Mouse (Mus musculus) kidney, embryonic 16.5 days (tissue): Measurements from ENCODE around the gene Syn2. TPM values are rescaled to one million over a fixed set of nuclear protein-coding genes. Genes with fewer than 3 reads are reported as not detected.

ENCODE experiments used
- ATAC-seq: fragments of 200-750 bp; cut with Nextera tagmentation; 2 replicates; pipeline ENCODE4 v1.8.0; 2017; ENCODE audit warnings: moderate TSS enrichment; ENCODE audit not compliant: low FRiP score, low TSS enrichment
- H3K27ac ChIP-seq: fragments of 300-500 bp; sonication (generic); 2 replicates; pipeline ENCODE4 v1.5.1; 2014; ENCODE audit warnings: low read length
- H3K27me3 ChIP-seq: fragments of 300-500 bp; sonication (generic); 2 replicates; pipeline ENCODE4 v1.6.1; 2014; ENCODE audit warnings: low read length, control low read depth, mixed read lengths; ENCODE audit not compliant: insufficient read depth
- H3K36me3 ChIP-seq: fragments of 300-500 bp; sonication (generic); 2 replicates; pipeline ENCODE4 v1.6.1; 2014; ENCODE audit warnings: low read length, control low read depth, mixed read lengths; ENCODE audit not compliant: insufficient read depth
- H3K4me1 ChIP-seq: fragments of 300-500 bp; sonication (generic); 2 replicates; pipeline ENCODE4 v1.6.1; 2014; ENCODE audit warnings: low read length, control low read depth, mixed read lengths; ENCODE audit not compliant: insufficient read depth
- H3K4me2 ChIP-seq: fragments of 300-500 bp; sonication (generic); replicated peaks from 2 replicates; pipeline ENCODE4 v1.6.1; 2014; ENCODE audit warnings: low read depth, low read length
- H3K4me3 ChIP-seq: fragments of 300-500 bp; sonication (generic); 2 replicates; pipeline ENCODE4 v1.5.1; 2014; ENCODE audit warnings: mild to moderate bottlenecking, low read length
- H3K9ac ChIP-seq: fragments of 300-500 bp; sonication (generic); replicated peaks from 2 replicates; pipeline ENCODE4 v1.6.1; 2014; ENCODE audit warnings: low read length
- H3K9me3 ChIP-seq: fragments of 300-500 bp; sonication (generic); 2 replicates; pipeline ENCODE4 v1.6.1; 2016; ENCODE audit warnings: low read length, control low read depth
- WGBS: fragments of 180-500 bp; shearing (Covaris S2); extraction: QIAGEN DNeasy Blood & Tissue Kit; methylation state at CpG from one replicate; pipeline ENCODE4 v1.1.7; 2014; 5-methylcytosine and 5-hydroxymethylcytosine counted together
- polyA plus RNA-seq: library from polyadenylated mRNA; unstranded; fragments of >200 nt; fragmentation: Nextera tagmentation; extraction: Ambion mirVana; gene quantifications from 2 replicates; pipeline ENCODE4 v1.2.1, GENCODE M21; 2015

Gene Syn2
- polyA plus RNA-seq, 1 experiment from 2014 or later: 1.8 TPM

DNA sequence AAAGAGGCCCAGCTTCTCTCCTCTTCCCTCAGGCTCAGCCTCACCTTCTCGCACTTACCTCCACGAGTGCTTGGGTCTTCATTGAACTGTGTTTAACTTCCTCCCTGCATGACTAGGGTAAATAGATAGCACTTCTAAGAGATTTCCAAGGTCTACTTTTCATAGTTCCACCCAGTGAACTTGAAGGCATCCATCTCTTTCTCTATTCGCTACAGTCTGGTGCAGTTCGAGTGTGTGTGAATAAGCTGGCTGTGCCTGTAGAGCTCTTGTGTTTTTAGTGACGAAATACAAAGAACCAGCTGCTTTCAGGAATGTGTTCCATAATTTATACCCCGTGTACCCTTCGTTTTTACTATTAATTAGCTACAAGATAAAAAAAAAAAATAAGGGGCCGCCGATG lies 140.0 kb downstream of the Syn2 start:
- no peak for ATAC-seq
- Histone ChIP-seq H3K4me3 (no peak overlapping the region), H3K9me3 (no peaks in the 10 kb centered on the region), H3K36me3 (no peaks in the 10 kb centered on the region), H3K27me3 (no peaks in the 10 kb centered on the region), H3K4me1 (peaks cover 19% of the 10 kb centered on the region), H3K9ac (no peak overlapping the region), H3K27ac (no peak overlapping the region), H3K4me2 (no peak overlapping the region)
- WGBS: 56% methylated on average over 9 of the region's 9 CpGs

DNA sequence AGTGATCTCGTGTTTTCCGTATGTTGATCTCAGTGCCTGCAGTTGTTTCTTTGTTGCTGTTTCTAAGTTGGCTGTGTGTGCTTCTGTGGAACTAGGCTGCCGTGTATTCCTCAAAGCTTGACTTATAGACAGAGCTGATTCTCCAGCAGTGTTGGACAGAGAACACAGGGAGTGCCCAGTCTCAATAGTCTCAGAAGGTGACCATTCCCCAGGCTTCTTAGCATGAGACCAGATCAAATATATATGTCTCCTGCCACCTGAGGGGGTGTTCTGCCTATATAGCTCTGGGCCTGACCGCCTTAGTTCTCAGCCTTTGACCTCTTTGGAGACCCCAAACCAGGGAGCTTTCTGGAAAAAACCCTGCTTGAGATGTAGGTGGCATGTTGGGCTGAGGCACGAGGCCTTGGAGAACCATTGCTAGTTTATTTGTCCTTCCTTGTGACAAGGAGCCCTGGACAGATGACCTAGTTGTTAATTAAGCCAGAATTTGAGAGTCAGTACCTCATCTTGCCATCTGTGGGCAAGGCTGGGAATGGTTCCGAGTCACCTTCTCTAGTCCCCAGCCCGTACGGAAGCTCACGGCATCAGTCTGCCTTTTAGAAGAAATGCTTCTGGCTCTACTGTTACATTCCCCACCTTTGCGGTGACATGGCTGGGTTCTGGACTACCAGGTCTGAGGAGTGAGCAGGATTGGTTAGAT lies 140.6 kb downstream of the Syn2 start:
- Histone ChIP-seq H3K4me2 (no peak overlapping the region), H3K36me3 (no peaks in the 10 kb centered on the region), H3K4me3 (no peak overlapping the region), H3K9ac (no peak overlapping the region), H3K4me1 (peaks cover 14% of the 10 kb centered on the region), H3K27me3 (no peaks in the 10 kb centered on the region), H3K27ac (no peak overlapping the region), H3K9me3 (no peaks in the 10 kb centered on the region)
- no peak for ATAC-seq
- 86% methylated on average over 10 of the region's 10 CpGs for WGBS

DNA sequence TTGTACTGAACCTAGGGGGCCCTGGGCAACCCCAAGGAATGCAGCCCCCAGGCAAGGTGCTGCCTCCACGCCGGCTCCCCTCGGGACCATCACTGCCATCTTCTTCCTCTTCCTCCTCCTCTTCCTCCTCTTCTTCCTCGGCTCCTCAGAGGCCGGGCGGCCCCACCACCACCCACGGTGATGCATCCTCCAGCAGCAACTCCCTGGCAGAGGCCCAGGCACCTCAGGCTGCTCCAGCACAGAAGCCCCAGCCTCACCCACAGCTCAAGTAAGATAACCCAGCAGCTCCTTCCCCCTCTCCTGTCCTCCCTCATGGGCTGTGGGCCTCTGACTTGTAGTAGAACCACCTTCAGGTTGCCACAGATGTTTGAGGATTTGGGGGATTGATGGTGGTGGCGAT lies 143.4 kb downstream of the Syn2 start:
- Histone ChIP-seq H3K4me2 (no peak overlapping the region), H3K9ac (no peak overlapping the region), H3K4me3 (no peak overlapping the region), H3K36me3 (no peaks in the 10 kb centered on the region), H3K9me3 (no peaks in the 10 kb centered on the region), H3K4me1 (peaks cover 1% of the 10 kb centered on the region; the same call in 1 of the 2 replicates), H3K27me3 (no peaks in the 10 kb centered on the region), H3K27ac (no peak overlapping the region)
- ATAC-seq: no peak
- WGBS: 85% methylated on average over 8 of the region's 8 CpGs

DNA sequence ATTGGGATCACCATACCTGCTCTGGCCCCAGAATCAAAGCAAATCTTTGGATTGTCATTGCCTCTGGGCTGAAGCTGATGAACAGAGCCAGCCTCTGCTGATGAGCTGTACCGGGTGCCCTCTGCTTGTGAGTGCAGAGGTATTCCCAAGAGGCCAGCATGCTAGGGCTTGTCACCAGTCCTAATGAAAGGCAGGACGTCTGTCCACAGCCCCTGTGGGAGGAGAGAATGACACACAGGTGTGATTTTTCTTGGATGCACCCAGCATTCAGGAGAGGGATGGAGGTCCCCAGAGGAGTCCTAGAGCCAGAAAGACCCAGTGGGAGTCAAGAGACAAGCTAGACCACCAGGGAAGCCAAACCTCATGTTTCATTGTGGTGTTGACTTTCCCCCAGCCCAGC lies 144.9 kb downstream of the Syn2 start:
- WGBS: 58% methylated on average over 2 of the region's 2 CpGs
- Histone ChIP-seq H3K4me2 (no peak overlapping the region), H3K27me3 (no peaks in the 10 kb centered on the region), H3K4me3 (no peak overlapping the region), H3K9ac (no peak overlapping the region), H3K9me3 (no peaks in the 10 kb centered on the region), H3K4me1 (no peaks in the 10 kb centered on the region), H3K27ac (no peak overlapping the region), H3K36me3 (no peaks in the 10 kb centered on the region)
- ATAC-seq: no peak

DNA sequence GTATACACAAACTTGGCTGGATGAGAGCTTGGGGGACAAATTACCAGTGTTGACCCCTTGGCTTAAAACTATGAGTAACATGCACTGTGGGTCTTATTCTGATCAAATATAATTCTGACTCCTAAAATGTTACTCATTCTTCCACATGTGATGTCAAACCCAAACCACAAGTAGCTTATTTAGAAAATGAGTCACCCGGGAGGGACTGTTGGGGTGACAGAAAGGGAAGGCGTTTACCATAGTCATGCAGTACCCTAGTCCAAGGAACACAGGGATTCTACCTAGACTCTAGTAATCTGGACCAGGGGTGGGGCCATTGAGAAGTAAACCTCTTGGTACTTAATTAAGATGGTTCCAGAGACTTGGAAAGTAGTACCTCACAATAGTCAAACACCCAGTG lies 149.5 kb downstream of the Syn2 start:
- H3K4me3 ChIP-seq: no peak overlapping the region
- H3K9me3 ChIP-seq: no peaks in the 10 kb centered on the region
- no peaks in the 10 kb centered on the region for H3K27me3 ChIP-seq
- no peak overlapping the region for H3K4me2 ChIP-seq
- ATAC-seq: no peak
- no peaks in the 10 kb centered on the region for H3K36me3 ChIP-seq
- H3K4me1 ChIP-seq: no peaks in the 10 kb centered on the region
- 88% methylated on average over 2 of the region's 2 CpGs for WGBS
- H3K9ac ChIP-seq: no peak overlapping the region
- H3K27ac ChIP-seq: no peak overlapping the region

DNA sequence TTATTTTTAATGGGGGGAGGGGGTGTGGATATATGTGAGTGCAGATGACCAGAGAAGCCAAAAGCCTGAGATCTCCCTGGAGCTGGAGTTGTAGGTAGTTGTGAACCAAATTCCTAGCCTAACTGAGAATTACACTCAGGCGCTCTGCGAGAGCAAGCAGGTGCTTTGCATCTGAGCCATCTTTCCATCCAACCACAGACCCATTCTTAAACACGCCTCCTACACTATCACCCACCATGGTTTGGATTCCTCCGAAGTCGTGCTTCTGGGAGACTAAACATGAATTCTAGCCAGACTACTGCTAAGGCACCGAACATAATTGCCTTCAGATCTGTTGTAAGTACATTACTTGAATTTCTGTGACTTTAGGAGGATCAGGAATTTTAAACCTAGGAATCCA lies 151.7 kb downstream of the Syn2 start:
- Histone ChIP-seq H3K36me3 (no peaks in the 10 kb centered on the region), H3K9ac (no peak overlapping the region), H3K9me3 (no peaks in the 10 kb centered on the region), H3K4me3 (no peak overlapping the region), H3K27ac (no peak overlapping the region), H3K27me3 (no peaks in the 10 kb centered on the region), H3K4me1 (no peaks in the 10 kb centered on the region), H3K4me2 (no peak overlapping the region)
- no peak for ATAC-seq
- 84% methylated on average over 6 of the region's 6 CpGs for WGBS

DNA sequence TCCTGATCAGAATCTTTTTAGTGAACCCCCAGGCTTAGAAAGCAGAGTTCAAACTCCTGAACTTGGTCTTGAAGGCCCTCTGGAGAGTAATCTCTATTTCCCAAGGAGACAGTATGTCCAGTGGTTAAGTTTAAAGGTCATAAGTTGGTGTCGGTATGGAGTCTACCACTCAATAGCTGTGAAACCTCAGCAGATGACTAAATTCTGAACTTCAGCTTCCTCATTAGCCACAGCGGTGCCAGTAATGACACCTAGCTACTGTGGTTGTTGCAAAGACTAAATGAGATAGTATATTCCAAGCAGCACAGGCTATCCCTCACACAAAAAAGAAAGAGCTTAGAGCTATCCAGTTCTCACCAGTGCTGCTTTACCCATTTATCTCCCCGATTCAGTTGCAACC lies 153.5 kb downstream of the Syn2 start:
- H3K9me3 ChIP-seq: no peaks in the 10 kb centered on the region
- H3K4me3 ChIP-seq: no peak overlapping the region
- no peaks in the 10 kb centered on the region for H3K4me1 ChIP-seq
- H3K36me3 ChIP-seq: no peaks in the 10 kb centered on the region
- H3K9ac ChIP-seq: no peak overlapping the region
- no peak overlapping the region for H3K27ac ChIP-seq
- H3K27me3 ChIP-seq: no peaks in the 10 kb centered on the region
- 90% methylated on average over 3 of the region's 3 CpGs for WGBS
- no peak for ATAC-seq
- H3K4me2 ChIP-seq: no peak overlapping the region

DNA sequence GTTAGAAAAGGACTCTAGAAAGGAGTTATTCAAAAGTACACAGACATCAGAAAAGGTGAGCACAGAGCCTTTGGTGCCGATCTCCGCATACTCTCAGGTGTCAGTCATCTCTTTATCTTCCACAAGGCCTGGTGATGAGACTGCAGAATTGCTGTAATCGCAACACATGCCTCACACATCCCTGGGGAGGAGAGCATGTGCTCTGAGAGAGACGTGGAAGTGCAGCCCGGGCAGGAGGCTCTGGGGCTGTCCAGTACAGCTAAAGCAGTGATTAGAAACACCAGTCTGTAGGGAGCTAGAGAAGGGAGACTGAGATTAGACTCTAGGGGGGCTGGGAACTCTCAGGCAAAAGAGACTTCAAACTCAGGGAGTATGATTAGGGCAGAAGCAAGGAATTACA lies 155.9 kb downstream of the Syn2 start:
- Histone ChIP-seq H3K36me3 (no peaks in the 10 kb centered on the region), H3K4me3 (no peak overlapping the region), H3K27ac (no peak overlapping the region), H3K27me3 (no peaks in the 10 kb centered on the region), H3K4me1 (no peaks in the 10 kb centered on the region), H3K4me2 (no peak overlapping the region), H3K9me3 (no peaks in the 10 kb centered on the region), H3K9ac (no peak overlapping the region)
- no peak for ATAC-seq
- 74% methylated on average over 5 of the region's 5 CpGs for WGBS

DNA sequence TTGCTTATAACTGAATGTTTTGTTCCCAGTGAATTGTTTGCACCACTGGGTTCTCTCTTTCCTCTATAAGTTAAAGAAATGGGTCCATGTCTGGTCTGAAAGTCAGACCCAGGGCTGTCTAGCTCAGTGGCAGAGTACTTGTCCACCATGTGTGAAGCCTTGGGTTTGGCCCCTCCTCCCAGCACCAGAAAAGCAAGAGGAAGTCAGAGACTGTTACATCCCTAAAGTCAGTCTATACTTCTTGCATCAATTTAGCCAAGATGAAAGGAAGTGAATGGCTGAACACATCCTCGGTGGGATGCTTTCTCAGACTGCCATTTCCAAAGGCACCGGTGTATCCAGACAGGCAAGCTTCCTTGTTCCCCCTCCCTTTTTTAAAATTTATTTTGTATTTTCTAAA lies 156.4 kb downstream of the Syn2 start:
- Histone ChIP-seq H3K4me2 (no peak overlapping the region), H3K9me3 (no peaks in the 10 kb centered on the region), H3K4me1 (no peaks in the 10 kb centered on the region), H3K27ac (no peak overlapping the region), H3K9ac (no peak overlapping the region), H3K27me3 (no peaks in the 10 kb centered on the region), H3K36me3 (no peaks in the 10 kb centered on the region), H3K4me3 (no peak overlapping the region)
- no peak for ATAC-seq
- WGBS: 88% methylated on average over 2 of the region's 2 CpGs

DNA sequence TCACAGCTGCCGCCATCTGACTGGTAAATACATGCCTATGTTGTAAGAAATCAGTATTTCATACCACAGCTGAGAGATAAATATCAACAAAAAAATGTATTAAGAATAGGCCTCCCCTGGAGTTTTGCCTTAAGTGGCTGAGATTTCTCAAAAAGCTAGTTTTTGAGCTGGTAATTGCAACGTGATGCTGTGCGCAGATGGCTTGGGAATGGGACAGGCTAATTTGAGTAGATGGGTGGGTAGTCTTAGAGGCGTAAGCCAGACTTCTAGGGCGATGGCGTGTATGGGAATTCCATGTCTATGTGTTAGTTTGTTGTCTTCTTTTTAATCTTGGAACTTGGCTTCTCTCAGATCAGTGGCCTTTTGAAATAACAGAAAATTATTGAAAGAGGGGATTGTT lies 157.1 kb downstream of the Syn2 start:
- 94% methylated on average over 6 of the region's 6 CpGs for WGBS

More for the DNA sequence above, 157.1 kb downstream of the Syn2 start:
- H3K4me3 ChIP-seq: no peak overlapping the region
- no peaks in the 10 kb centered on the region for H3K27me3 ChIP-seq
- H3K36me3 ChIP-seq: no peaks in the 10 kb centered on the region
- H3K27ac ChIP-seq: no peak overlapping the region
- H3K4me2 ChIP-seq: no peak overlapping the region
- no peak for ATAC-seq
- H3K4me1 ChIP-seq: no peaks in the 10 kb centered on the region
- no peaks in the 10 kb centered on the region for H3K9me3 ChIP-seq
- H3K9ac ChIP-seq: no peak overlapping the region
